Mouse (Mus musculus) bone marrow, adult 2 months (tissue): ENCODE measurements at regions not wholly inside any gene's neighbourhood (a gene's known extent, or its start where the extent isn't known, plus 50 kb on each side); places are given as distances from the start of the nearest gene placed in this dataset.

Experiments
- CTCF ChIP-seq: fragments of 200-500 bp; IDR thresholded peaks from 2 replicates; pipeline ENCODE4 v1.5.1; 2011; ENCODE audit warnings: low read length, control low read depth; ENCODE audit not compliant: control insufficient read depth, insufficient read depth
- POLR2A ChIP-seq: fragments of 200-500 bp; IDR thresholded peaks from 2 replicates; pipeline ENCODE4 v1.6.1; 2011; ENCODE audit warnings: low read depth, mild to moderate bottlenecking, control low read depth, low read length, borderline replicate concordance; ENCODE audit not compliant: control insufficient read depth

GRCm38 (mm10) chr8:80203769-80204677 is 146.2 kb upstream of the Hhip start:
- no peak for TF ChIP-seq CTCF
- TF ChIP-seq POLR2A = no peak
